Mouse (Mus musculus) neural tube, embryonic 12.5 days (tissue): Measurements from ENCODE around the gene Ggta1. TPM values are rescaled to one million over a fixed set of nuclear protein-coding genes. Genes with fewer than 3 reads are reported as not detected.

Source experiments
- ATAC-seq: fragments of 200-750 bp; cut with Nextera tagmentation; 2 replicates; pipeline ENCODE4 v1.8.0; 2017; ENCODE audit warnings: low read depth, mild to moderate bottlenecking, moderate TSS enrichment, moderate library complexity; ENCODE audit not compliant: low FRiP score
- H3K27ac ChIP-seq: fragments of 300-500 bp; sonication (generic); 2 replicates; pipeline ENCODE4 v1.5.1; 2016
- H3K27me3 ChIP-seq: fragments of 300-500 bp; sonication (generic); replicated peaks from 2 replicates; pipeline ENCODE4 v1.6.1; 2016; ENCODE audit warnings: mild to moderate bottlenecking
- H3K36me3 ChIP-seq: fragments of 300-500 bp; sonication (generic); 2 replicates; pipeline ENCODE4 v1.6.1; 2016; ENCODE audit warnings: mild to moderate bottlenecking
- H3K4me1 ChIP-seq: fragments of 300-500 bp; sonication (generic); 2 replicates; pipeline ENCODE4 v1.6.1; 2016
- H3K4me2 ChIP-seq: fragments of 300-500 bp; sonication (generic); replicated peaks from 2 replicates; pipeline ENCODE4 v1.6.1; 2016; ENCODE audit warnings: mild to moderate bottlenecking
- H3K4me3 ChIP-seq: fragments of 300-500 bp; sonication (generic); 2 replicates; pipeline ENCODE4 v1.5.1; 2016
- H3K9ac ChIP-seq: fragments of 300-500 bp; sonication (generic); 2 replicates; pipeline ENCODE4 v1.6.1; 2016; ENCODE audit warnings: mild to moderate bottlenecking
- H3K9me3 ChIP-seq: fragments of 300-500 bp; sonication (generic); 2 replicates; pipeline ENCODE4 v1.6.1; 2016; ENCODE audit warnings: mild to moderate bottlenecking
- WGBS: fragments of 180-500 bp; shearing (Covaris S2); methylation state at CpG from one replicate; pipeline ENCODE4 v1.1.7; 2016; 5-methylcytosine and 5-hydroxymethylcytosine counted together
- polyA plus RNA-seq: library from polyadenylated mRNA; unstranded; fragments of >200 nt; fragmentation: Nextera tagmentation; extraction: Ambion mirVana; gene quantifications from 2 replicates; pipeline ENCODE4 v1.2.1, GENCODE M21; 2016

Gene Ggta1
- polyA plus RNA-seq, 1 experiment from 2014 or later: 9.5 TPM

DNA sequence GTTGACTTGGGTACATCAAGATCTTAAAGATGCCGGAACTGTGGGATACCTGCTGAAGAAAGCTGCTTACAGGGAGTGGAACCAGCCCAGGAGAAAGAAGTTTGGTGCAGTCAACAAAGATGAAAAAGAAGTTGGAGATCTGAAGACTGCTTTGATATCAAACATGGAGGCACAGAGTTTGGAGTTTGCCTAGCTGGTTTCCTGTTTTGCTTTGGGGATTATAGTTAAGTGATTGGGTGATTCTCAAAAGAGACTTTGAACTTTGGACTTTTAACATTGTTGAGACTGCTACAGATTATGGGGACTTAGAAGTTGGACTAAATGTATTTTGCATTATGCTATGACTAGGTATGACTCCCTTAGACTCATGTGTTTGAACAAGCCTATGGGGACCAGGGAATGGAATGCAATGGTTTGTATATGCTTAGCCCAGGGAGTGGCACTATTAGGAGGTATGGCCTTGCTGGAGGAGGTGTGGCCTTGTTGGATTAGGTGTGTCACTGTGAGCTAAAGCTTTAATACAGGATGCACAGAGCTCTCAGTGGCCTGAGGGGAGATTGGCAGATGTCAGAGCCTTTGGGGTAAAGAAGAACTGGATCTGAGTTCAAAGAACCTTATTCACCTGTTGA lies 39.2 kb downstream of the Ggta1 start:
- Histone ChIP-seq H3K9me3 (no peaks in the 10 kb centered on the region), H3K27ac (no peak overlapping the region), H3K27me3 (no peaks in the 10 kb centered on the region), H3K4me3 (no peak overlapping the region), H3K4me2 (no peak overlapping the region), H3K9ac (no peak overlapping the region), H3K36me3 (no peaks in the 10 kb centered on the region), H3K4me1 (no peaks in the 10 kb centered on the region)
- ATAC-seq: no peak
- 98% methylated on average over 1 of the region's 1 CpGs for WGBS

DNA sequence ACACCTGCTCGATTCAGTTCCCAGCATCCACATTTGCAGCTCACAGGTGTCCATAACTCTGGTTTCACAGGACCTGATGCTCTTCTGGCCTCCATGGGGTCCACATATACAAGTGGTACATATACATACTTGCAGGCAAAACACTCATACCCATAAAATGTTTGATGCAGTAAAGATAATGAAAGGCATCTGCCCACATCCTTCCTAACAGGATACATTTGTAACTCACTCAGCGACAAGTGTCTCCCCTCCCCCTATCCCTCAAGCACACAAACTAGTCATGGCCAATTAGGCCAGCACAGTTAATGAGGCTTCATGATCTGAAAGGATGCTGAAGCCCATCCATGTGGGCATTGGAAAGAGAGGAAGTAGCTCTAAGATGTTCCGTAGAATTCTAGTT lies 40.6 kb downstream of the Ggta1 start:
- Histone ChIP-seq H3K4me3 (no peak overlapping the region), H3K27me3 (no peaks in the 10 kb centered on the region), H3K4me1 (no peaks in the 10 kb centered on the region), H3K27ac (no peak overlapping the region), H3K4me2 (no peak overlapping the region), H3K9ac (no peak overlapping the region), H3K36me3 (no peaks in the 10 kb centered on the region), H3K9me3 (no peaks in the 10 kb centered on the region)
- 95% methylated on average over 3 of the region's 3 CpGs for WGBS
- no peak for ATAC-seq

DNA sequence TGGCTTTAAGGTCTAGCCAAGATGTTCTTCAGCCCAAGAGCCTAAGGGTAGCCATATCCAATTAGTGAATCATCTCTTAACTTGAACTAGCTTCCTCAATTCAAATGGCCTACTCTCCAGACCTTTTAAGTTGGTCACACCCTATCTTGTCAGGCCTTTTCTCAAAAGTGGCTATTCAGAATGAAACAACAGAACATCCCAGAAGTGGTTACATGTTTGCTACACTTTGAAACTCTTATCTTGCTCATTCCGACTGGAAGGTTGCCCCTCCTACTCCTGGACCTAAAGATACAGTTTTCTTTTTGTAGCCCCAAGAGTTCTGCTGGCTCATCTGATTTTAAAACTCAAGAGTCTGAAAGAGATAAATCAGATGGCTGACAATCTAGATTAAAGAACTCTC lies 42.4 kb downstream of the Ggta1 start:
- H3K4me1 ChIP-seq: no peaks in the 10 kb centered on the region
- no peaks in the 10 kb centered on the region for H3K9me3 ChIP-seq
- H3K4me2 ChIP-seq: no peak overlapping the region
- WGBS: 87% methylated on average over 1 of the region's 1 CpGs
- no peak overlapping the region for H3K4me3 ChIP-seq
- H3K9ac ChIP-seq: no peak overlapping the region
- no peaks in the 10 kb centered on the region for H3K27me3 ChIP-seq
- no peak for ATAC-seq
- no peaks in the 10 kb centered on the region for H3K36me3 ChIP-seq
- no peak overlapping the region for H3K27ac ChIP-seq

DNA sequence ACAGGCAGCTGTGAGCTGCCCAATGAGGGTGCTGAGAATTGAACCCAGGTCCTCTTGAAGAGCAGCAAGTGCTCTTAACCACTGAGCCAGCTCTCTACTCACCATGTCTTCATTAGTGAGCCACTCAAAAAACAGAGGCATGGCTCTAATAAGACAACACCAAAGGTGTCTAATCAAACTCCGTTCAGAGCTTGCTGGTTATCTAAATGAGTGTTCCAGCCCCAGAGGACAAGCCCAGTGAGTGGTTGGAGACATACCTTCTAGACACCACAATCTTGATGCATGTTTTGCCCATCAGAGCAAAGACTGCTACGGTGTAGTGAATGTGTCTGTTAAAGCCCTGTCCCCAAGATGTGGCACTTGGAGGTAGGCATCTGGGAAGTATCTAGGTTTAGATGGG lies 43.4 kb downstream of the Ggta1 start:
- WGBS: 95% methylated on average over 2 of the region's 2 CpGs
- no peaks in the 10 kb centered on the region for H3K4me1 ChIP-seq

DNA sequence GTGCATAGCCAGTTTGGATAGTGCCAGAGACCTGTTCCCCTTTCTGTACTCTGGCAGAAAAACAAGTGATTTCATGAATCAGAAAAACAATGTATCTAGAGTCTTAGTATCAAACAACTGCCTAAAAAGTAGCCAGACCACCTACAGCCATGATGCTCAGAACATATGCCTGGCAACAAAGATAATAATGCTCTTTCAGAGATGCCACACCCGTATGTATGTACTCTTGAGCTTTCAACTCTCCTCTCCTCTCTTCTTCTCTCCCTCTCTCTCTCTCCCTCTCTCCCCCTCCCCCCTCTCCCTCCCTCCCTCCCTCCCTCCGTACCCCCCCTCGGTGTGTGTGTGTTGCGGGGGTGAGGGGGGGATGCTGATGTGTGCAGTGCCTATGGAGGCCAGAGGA lies 43.8 kb downstream of the Ggta1 start:
- H3K4me3 ChIP-seq: no peak overlapping the region
- no peaks in the 10 kb centered on the region for H3K27me3 ChIP-seq
- H3K4me1 ChIP-seq: no peaks in the 10 kb centered on the region
- no peak overlapping the region for H3K4me2 ChIP-seq
- no peak overlapping the region for H3K27ac ChIP-seq
- no peaks in the 10 kb centered on the region for H3K9me3 ChIP-seq
- H3K9ac ChIP-seq: no peak overlapping the region
- ATAC-seq: no peak
- WGBS: 94% methylated on average over 4 of the region's 4 CpGs
- no peaks in the 10 kb centered on the region for H3K36me3 ChIP-seq

More for the DNA sequence above, 43.4 kb downstream of the Ggta1 start:
- H3K27me3 ChIP-seq: no peaks in the 10 kb centered on the region
- no peak for ATAC-seq
- H3K4me2 ChIP-seq: no peak overlapping the region
- no peaks in the 10 kb centered on the region for H3K9me3 ChIP-seq
- H3K4me3 ChIP-seq: no peak overlapping the region
- no peak overlapping the region for H3K27ac ChIP-seq
- no peak overlapping the region for H3K9ac ChIP-seq
- H3K36me3 ChIP-seq: no peaks in the 10 kb centered on the region

DNA sequence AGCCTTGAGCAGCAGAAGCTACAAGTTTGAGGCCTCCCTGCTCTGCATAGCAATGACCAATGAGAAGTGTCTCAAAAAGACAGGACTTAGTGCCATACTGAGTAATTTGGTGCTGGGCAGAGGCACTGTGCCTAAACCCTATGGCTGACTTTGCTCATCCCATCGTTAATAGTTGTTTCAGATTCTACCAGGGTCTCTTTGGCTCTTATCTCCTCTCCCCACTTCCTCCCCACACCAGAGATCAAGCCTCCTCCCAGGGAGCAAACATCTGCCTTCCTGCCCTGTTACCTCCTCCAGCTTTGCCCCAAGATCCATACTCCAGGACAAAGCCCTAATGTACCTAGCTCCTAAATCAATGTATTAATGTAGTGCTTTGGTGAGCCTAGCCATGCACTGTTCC lies 45.8 kb downstream of the Ggta1 start:
- no peaks in the 10 kb centered on the region for H3K36me3 ChIP-seq
- WGBS: 88% methylated on average over 1 of the region's 1 CpGs
- H3K27me3 ChIP-seq: no peaks in the 10 kb centered on the region

DNA sequence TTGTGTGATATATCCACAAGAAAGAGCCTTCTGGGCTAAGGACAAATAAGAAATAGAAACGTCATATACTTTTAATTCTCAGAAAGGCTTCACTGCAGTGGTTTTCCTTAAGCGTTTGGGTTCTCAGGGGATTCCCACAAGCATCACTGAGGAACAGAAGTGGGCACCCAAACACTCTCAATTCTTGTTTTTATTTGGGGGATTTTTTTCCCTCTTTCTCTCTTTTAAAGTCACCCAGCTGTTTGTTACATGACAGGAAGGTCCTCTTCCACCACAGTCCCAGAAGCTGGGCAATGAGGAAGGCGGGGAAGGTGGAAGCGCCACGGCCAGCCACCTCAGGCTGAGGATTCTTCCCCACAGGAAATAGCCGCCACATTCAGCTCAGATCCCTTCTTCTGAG lies 46.6 kb downstream of the Ggta1 start:
- no peak overlapping the region for H3K27ac ChIP-seq
- no peak overlapping the region for H3K9ac ChIP-seq
- no peak overlapping the region for H3K4me3 ChIP-seq
- no peak overlapping the region for H3K4me2 ChIP-seq
- no peaks in the 10 kb centered on the region for H3K4me1 ChIP-seq
- H3K36me3 ChIP-seq: no peaks in the 10 kb centered on the region
- WGBS: 84% methylated on average over 6 of the region's 6 CpGs
- no peaks in the 10 kb centered on the region for H3K9me3 ChIP-seq
- no peak for ATAC-seq
- H3K27me3 ChIP-seq: no peaks in the 10 kb centered on the region

More for the DNA sequence above, 45.8 kb downstream of the Ggta1 start:
- Histone ChIP-seq H3K9ac (no peak overlapping the region), H3K9me3 (no peaks in the 10 kb centered on the region), H3K27ac (no peak overlapping the region), H3K4me3 (no peak overlapping the region), H3K4me2 (no peak overlapping the region), H3K4me1 (no peaks in the 10 kb centered on the region)
- no peak for ATAC-seq

DNA sequence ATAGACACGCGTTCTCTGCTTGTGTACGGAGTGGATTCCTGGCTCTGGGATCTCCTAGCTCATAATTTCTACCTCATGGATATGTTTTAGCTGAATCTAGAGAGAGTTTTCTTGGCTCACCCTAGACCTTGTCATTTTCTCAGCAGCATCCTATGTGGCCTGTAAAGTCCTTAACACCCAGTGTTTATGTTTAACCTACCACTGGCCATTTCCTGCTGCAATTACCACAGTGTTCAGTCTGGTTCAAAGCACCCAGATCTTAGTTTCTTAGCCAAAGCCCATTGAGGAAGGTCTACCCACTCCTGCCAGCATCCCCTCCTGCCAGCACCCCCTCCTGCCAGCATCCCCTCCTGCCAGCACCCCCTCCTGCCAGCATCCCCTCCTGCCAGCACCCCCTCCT lies 50.2 kb downstream of the Ggta1 start:
- H3K4me2 ChIP-seq: no peak overlapping the region
- 97% methylated on average over 3 of the region's 3 CpGs for WGBS
- no peaks in the 10 kb centered on the region for H3K27me3 ChIP-seq
- no peak overlapping the region for H3K4me3 ChIP-seq
- no peak overlapping the region for H3K9ac ChIP-seq
- H3K36me3 ChIP-seq: no peaks in the 10 kb centered on the region
- no peak for ATAC-seq
- H3K4me1 ChIP-seq: no peaks in the 10 kb centered on the region
- H3K9me3 ChIP-seq: no peaks in the 10 kb centered on the region
- H3K27ac ChIP-seq: no peak overlapping the region

DNA sequence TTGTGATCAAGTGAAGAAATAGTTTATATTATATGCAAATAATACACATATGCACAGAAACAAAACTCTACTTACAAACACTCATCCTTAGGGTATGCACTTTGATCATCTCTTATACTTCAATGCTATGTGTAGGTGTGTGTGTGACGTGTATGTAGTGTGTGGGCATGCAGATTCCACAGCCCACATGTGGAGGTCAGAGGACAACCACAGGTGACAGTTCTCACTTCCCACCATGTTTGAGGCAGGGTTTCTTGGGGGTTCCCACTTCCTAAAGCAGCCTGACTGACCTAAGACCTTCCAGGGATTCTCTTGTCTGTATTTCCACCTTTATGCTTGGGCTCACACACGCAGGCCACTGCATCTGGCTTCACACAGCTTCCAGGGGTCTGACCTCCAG lies 50.8 kb downstream of the Ggta1 start:
- Histone ChIP-seq H3K36me3 (no peaks in the 10 kb centered on the region), H3K9me3 (no peaks in the 10 kb centered on the region), H3K4me3 (no peak overlapping the region), H3K4me2 (no peak overlapping the region), H3K27me3 (no peaks in the 10 kb centered on the region), H3K4me1 (no peaks in the 10 kb centered on the region), H3K27ac (no peak overlapping the region), H3K9ac (no peak overlapping the region)
- WGBS: 84% methylated on average over 2 of the region's 2 CpGs
- ATAC-seq: no peak

DNA sequence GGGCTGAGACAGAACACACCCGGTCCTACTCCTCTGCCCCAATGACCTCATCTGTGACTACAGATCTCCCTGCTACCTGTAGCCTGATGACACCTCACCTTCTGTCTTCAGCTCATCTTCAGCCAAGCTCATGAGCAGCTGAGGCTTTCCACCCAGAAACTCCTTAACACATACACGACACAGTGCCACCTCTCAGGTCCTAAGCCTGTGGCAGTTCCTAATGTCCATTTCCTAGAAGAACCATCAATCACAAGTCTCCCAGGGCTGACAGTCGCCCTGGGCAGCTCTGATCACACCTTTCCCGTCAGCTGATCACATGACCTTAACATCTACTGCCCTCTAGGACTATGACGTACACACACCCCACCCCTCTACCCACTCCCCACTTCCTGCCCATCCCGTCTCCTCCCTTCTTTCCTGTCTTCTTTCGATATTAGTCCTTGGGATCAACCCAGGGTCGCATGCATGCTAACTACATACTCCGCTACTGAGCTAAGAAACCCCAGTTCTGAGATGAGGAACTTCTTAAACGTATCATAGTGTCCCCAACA lies 51.3 kb downstream of the Ggta1 start:
- Histone ChIP-seq H3K36me3 (no peaks in the 10 kb centered on the region), H3K27ac (no peak overlapping the region), H3K27me3 (no peaks in the 10 kb centered on the region), H3K4me1 (no peaks in the 10 kb centered on the region), H3K4me3 (no peak overlapping the region), H3K4me2 (no peak overlapping the region), H3K9me3 (no peaks in the 10 kb centered on the region), H3K9ac (no peak overlapping the region)
- WGBS: 83% methylated on average over 10 of the region's 10 CpGs
- ATAC-seq: no peak

DNA sequence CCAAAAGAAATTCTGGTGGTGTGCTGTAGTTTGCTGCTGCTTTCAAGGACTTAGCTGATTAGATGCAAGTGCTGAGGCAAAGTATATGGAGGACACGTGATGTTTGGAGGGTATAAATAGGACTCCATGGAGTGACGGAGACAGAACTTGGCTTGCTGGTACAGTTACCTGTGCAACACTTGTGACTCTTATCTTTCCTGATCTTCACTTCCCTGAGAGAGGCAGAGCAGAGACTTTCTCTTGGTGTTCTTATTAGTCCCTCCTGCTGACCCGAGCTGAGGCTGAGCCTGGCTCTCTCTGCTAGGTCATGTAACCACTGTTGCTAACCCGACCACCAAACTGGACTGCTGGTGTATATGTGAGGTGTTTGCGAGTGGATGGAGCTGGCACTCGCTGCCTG lies 53.6 kb downstream of the Ggta1 start:
- 87% methylated on average over 6 of the region's 6 CpGs for WGBS
- H3K27me3 ChIP-seq: no peaks in the 10 kb centered on the region
- no peak for ATAC-seq
- no peaks in the 10 kb centered on the region for H3K4me1 ChIP-seq
- no peaks in the 10 kb centered on the region for H3K9me3 ChIP-seq
- H3K27ac ChIP-seq: no peak overlapping the region
- H3K9ac ChIP-seq: no peak overlapping the region
- H3K36me3 ChIP-seq: no peaks in the 10 kb centered on the region
- H3K4me3 ChIP-seq: no peak overlapping the region
- no peak overlapping the region for H3K4me2 ChIP-seq

DNA sequence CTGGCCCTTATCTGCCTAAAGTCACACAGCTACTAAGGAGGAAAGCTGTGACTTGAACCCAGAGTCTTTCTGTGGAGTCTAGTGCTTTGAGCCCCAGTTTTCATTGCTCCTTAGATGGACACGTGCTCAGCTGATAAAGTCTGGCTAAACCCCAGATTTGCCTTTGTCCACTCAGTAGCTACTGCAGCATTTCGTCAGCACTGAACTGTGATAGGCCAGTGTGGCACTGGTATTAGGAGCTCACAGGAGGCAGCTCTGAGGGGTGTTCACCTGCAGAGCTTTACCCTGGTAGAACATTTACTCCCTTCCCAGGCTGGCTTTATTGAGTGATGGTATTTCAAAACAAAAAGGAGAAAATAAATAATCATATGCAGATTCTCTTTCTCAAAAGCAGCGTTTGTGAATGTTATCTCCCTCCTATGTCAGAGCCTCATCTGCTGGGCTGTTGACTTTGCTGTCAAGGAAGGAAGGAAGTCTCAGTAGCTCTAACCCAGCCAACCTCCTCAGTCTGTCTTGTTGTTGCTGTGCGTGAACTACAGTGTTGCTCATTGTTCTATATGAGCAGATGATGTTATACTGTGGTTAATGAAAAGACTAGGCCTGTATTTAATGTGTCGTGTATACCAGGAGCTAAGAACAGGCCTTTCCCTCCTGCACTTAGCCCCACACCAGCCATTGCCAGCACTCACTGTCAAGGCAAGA lies 54.5 kb downstream of the Ggta1 start:
- Histone ChIP-seq H3K27me3 (no peaks in the 10 kb centered on the region), H3K9ac (no peak overlapping the region), H3K27ac (no peak overlapping the region), H3K36me3 (no peaks in the 10 kb centered on the region), H3K9me3 (no peaks in the 10 kb centered on the region), H3K4me2 (no peak overlapping the region), H3K4me3 (no peak overlapping the region), H3K4me1 (no peaks in the 10 kb centered on the region)
- WGBS: 85% methylated on average over 5 of the region's 5 CpGs
- ATAC-seq: no peak

DNA sequence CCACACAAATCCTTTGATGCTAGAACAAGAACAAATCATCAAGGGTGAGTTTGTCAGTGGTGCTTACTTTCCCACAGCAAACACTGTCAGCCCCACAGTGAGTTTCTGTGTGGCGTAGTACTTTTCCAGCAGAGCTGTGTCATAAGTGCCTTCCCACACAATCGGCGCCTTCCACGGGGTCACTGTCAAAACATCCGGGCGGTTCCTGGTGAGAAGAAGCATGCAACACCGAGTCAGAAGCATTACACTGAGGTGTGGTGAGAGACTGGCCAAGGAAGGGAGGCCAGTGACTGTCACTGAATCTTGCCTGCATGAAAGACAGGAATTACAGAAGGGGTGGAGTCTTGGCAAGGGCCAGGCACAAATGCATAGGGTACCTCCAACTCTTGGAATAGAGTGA lies 55.2 kb downstream of the Ggta1 start:
- WGBS: 84% methylated on average over 7 of the region's 7 CpGs
- no peak overlapping the region for H3K27ac ChIP-seq
- H3K27me3 ChIP-seq: no peaks in the 10 kb centered on the region
- no peak overlapping the region for H3K4me2 ChIP-seq
- H3K4me3 ChIP-seq: no peak overlapping the region
- no peaks in the 10 kb centered on the region for H3K36me3 ChIP-seq
- no peak overlapping the region for H3K9ac ChIP-seq
- H3K9me3 ChIP-seq: no peaks in the 10 kb centered on the region
- no peaks in the 10 kb centered on the region for H3K4me1 ChIP-seq
- no peak for ATAC-seq
